Mouse (Mus musculus): Measurements from ENCODE around the gene Olfr893.
"Not testable (repeated sequence)": the region's sequence is repeated elsewhere in the genome, so short reads cannot be mapped to it uniquely, and the experiment has no call there.

The Olfr893 gene

DNA sequence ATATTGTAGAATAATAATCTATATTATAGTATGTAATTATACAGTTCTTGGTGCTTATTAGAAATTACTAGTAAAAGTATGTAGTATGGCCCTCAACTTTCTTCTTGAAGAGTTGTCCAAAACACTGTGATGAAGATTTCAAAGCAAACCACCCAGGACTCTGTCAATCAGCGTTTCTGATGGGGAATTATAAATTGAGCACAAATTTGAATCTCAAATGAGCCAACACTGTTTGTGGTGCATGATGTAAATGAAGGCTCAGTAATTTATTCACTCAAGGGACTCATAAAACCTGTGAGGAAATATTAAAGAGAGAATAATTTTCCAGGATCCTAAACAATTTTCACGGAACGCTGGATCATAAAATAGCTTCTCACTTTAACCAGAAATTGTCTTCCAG, at the start of gene Olfr893:
Gene Olfr893, plus strand, starts transcription at position 301 of the 400 bp plus-strand sequence.
- DNase-seq (ENCODE audit: low spot score): no peak

DNA sequence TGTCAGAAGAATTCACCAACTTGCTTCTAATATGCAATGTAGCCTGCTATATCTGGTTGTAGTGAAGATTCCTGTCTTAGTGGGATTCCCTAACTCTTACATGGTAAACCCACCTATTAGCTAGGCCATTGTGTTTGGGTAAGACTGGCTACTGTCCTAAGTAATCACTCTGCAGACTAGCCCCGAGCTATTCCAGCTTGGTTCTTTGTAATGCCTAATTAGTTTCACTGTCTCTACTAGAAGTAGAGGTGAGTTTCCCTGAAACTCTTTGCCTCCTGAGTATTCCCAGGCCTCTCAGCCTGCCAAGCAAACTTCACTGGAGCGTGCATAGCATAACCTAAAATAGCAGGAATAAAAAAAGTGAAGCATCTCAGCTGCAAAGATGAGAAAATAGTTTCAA, 39.8 kb upstream of the Olfr893 start:
- not testable (repeated sequence) for DNase-seq (ENCODE audit: low spot score)

DNA sequence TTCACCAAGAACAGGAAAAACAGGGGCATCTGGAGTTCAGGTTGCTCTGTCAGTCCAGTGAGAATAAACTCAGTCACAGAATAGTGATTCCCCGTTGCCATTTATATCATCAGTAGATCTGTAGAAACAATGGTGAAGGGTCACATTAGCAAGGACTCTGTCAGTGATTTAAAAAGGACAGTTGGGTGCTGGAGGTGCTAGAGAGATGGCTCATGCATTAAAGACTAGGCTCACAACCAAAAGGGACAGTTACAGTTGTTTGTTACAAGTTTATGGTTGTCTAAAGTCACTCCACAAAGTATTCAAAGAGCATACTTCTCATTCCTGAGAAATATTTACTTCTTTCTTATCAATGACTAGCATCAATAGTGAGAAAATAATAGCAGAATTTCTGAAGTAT, 27.4 kb upstream of the Olfr893 start, which contains the start of gene Olfr891:
Gene Olfr891, minus strand, starts transcription at position 101 of the 400 bp plus-strand sequence.
- DNase-seq (ENCODE audit: low spot score): no peak

DNA sequence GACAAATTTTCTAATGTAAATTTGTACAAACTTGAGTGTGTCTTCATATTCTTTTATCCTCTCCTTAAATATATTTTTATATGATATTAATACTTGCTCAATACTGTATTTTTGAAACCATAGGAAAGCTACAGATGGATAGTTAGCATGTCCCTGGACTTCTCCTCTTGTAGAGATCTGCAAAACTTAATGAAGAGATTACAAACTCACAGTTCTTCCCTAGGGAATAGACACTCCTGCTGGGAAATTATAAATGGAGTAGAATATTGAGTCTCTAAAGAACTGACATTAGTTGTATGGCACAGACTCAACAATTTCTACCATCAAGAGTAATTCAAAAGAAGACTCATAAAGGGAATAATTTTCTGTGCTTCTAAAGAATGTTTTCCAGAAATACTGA, 9.6 kb downstream of the Olfr893 start, which contains the start of gene Olfr894:
Gene Olfr894, plus strand, starts transcription at position 301 of the 400 bp plus-strand sequence.
- no peak for DNase-seq (ENCODE audit: low spot score)

DNA sequence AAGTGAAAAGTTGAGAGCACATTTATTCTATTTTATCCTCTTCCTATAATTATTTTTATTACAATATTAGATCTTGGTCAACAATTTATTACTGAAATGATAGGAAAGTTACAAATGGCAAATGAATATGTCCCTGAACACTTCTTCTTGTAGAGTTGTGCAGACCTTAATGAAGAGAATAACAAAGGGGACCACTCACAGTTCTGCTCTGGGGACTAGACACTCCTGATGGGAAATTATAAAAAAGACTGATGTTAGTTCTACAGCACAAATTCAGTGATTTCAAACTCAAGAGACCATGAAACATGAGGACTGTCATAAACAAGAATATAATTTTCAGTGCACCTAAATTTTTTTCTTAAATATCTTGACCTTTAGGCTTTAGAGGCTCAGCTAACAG, 44.3 kb downstream of the Olfr893 start, which contains the start of gene Olfr143:
Gene Olfr143, plus strand, starts transcription at position 301 of the 400 bp plus-strand sequence.
- no peak for DNase-seq (ENCODE audit: low spot score)

All from ovary, adult 18-20 months (tissue).